Mouse (Mus musculus) frontal cortex, adult 2 months (tissue): ENCODE data around the gene Serpinb3d. TPM values are rescaled to one million over a fixed set of nuclear protein-coding genes. Genes with fewer than 3 reads are reported as not detected.

Experiments
- DNase-seq, 2 experiments: peaks; one replicate each; pipeline ENCODE4 v3.0.0; 2022; ENCODE audit warnings: low spot score in 1 of 2; ENCODE audit errors: extremely low spot score in 1 of 2
- polyA plus RNA-seq: library from polyadenylated mRNA; depleted of rRNA; stranded (reverse); fragments of >200 nt; gene quantifications from 2 replicates; pipeline ENCODE4 v1.2.3, GENCODE M21; 2012; rRNA removed

Gene Serpinb3d
- polyA plus RNA-seq, result not detected in 2 replicates

DNA sequence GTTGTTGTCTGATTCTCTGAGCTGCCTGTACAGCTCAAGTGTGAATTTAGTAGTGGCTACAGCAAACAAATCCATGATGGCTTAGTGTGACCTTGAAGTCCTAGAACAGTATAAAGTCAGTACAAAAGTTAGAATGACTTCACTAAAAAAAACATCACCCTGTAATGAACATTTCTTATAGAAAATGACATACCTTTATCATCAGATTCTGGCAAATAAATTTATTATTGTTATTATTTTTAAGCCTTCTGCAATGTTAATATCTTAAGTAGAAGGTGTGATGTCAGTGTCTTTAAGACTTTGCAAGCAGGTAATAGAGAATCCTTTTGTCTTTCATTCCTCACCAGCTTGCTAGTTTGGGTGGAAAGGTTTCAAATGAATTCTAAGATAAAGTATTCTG, at the start of gene Serpinb3d:
Gene Serpinb3d (minus strand): TSS at position 101 of the 400 bp plus-strand sequence.
- no peak for DNase-seq

GRCm38 (mm10) chr1:107127453-107127852, 44.1 kb upstream of the Serpinb3d start:
- peak; percentile 6 to 50 for DNase-seq

GRCm38 (mm10) chr1:107098417-107098816, 15.1 kb upstream of the Serpinb3d start:
- DNase-seq, result no peak

DNA sequence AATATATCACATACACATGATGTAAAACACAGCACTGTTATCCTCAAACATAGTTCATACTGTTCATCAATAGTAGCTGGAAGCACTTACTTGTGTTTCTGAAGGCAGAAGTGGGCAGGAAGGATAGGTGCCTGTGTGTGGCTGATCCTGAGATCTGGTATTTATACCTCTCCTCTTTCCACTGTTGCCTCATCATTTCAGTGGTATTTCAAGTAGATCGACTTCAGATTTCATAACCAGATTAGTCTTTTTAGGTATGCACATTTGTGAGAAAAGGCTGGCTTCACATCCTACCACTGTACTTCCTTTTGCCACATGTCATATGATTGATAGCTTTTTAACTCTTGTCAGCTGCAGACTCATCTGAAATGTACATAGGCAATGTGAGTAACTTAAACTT, 31.1 kb downstream of the Serpinb3d start, which contains the start of gene Serpinb3a:
Gene Serpinb3a (minus strand): TSS at position 101 of the 400 bp plus-strand sequence.
- no peak for DNase-seq

GRCm38 (mm10) chr1:107034236-107034635, 49.1 kb downstream of the Serpinb3d start:
- DNase-seq, result peak; percentile 19 to 54

Other genes with a start within 250 kb of the Serpinb3d start
- gene Serpinb5, start 222.3 kb downstream of the Serpinb3d start, polyA plus RNA-seq, result 0.10 and 0.19 TPM in 2 replicates
- 0.06 TPM in 1 of 2 replicates, not detected in the other for gene Serpinb12, start 149.1 kb downstream of the Serpinb3d start, polyA plus RNA-seq
- not detected in 2 replicates for gene Serpinb13, start 102.5 kb downstream of the Serpinb3d start, polyA plus RNA-seq
- not detected in 2 replicates for gene Serpinb3a, start 31.2 kb downstream of the Serpinb3d start, polyA plus RNA-seq
- not detected in 2 replicates for gene Serpinb3b, start 194.9 kb upstream of the Serpinb3d start, polyA plus RNA-seq
- gene Serpinb3c, start 194.9 kb upstream of the Serpinb3d start, polyA plus RNA-seq, result not detected in 2 replicates